Mouse (Mus musculus) intestine, embryonic 15.5 days (tissue): ENCODE data around the gene Adnp. TPM values are rescaled to one million over a fixed set of nuclear protein-coding genes. Genes with fewer than 3 reads are reported as not detected.
"Not testable (repeated sequence)": the region's sequence is repeated elsewhere in the genome, so short reads cannot be mapped to it uniquely, and the experiment has no call there.

Source experiments
- ATAC-seq: fragments of 200-750 bp; cut with Nextera tagmentation; 2 replicates; pipeline ENCODE4 v1.8.0; 2017; ENCODE audit warnings: moderate TSS enrichment, moderate library complexity
- H3K27ac ChIP-seq: fragments of 300-500 bp; sonication (generic); 2 replicates; pipeline ENCODE4 v1.5.1; 2015; ENCODE audit warnings: mild to moderate bottlenecking, inconsistent platforms
- H3K27me3 ChIP-seq: fragments of 300-500 bp; sonication (generic); replicated peaks from 2 replicates; pipeline ENCODE4 v1.6.1; 2015; ENCODE audit warnings: inconsistent platforms
- H3K36me3 ChIP-seq: fragments of 300-500 bp; sonication (generic); 2 replicates; pipeline ENCODE4 v1.6.1; 2015; ENCODE audit warnings: inconsistent platforms
- H3K4me1 ChIP-seq: fragments of 300-500 bp; sonication (generic); replicated peaks from 2 replicates; pipeline ENCODE4 v1.6.1; 2015; ENCODE audit warnings: inconsistent platforms
- H3K4me2 ChIP-seq: fragments of 300-500 bp; sonication (generic); replicated peaks from 2 replicates; pipeline ENCODE4 v1.6.1; 2015; ENCODE audit warnings: mild to moderate bottlenecking, inconsistent platforms
- H3K4me3 ChIP-seq: fragments of 300-500 bp; sonication (generic); replicated peaks from 2 replicates; pipeline ENCODE4 v1.5.1; 2015; ENCODE audit warnings: inconsistent platforms
- H3K9ac ChIP-seq: fragments of 300-500 bp; sonication (generic); 2 replicates; pipeline ENCODE4 v1.6.1; 2015; ENCODE audit warnings: inconsistent platforms
- H3K9me3 ChIP-seq: fragments of 300-500 bp; sonication (generic); 2 replicates; pipeline ENCODE4 v1.6.1; 2016; ENCODE audit warnings: inconsistent platforms
- WGBS: fragments of 180-500 bp; shearing (Covaris S2); methylation state at CpG from one replicate; pipeline ENCODE4 v1.1.7; 2015; 5-methylcytosine and 5-hydroxymethylcytosine counted together
- polyA plus RNA-seq: library from polyadenylated mRNA; unstranded; fragments of >200 nt; fragmentation: Nextera tagmentation; extraction: Ambion mirVana; gene quantifications from 2 replicates; pipeline ENCODE4 v1.2.1, GENCODE M21; 2015

The Adnp gene
- polyA plus RNA-seq, 1 experiment from 2014 or later, result 6.1 TPM

GRCm38 (mm10) chr2:168166750-168167460, 40.0 kb downstream of the Adnp start:
- no peak overlapping the region for H3K9ac ChIP-seq
- H3K27me3 ChIP-seq, result no peaks in the 10 kb centered on the region
- H3K4me2 ChIP-seq, result peak overlapping the region; percentile 9; the same call in 1 of the 2 replicates
- WGBS, result 34% methylated on average over 21 of the region's 21 CpGs
- no peaks in the 10 kb centered on the region for H3K9me3 ChIP-seq
- no peak; the same call in 1 of the 2 replicates for ATAC-seq
- H3K4me3 ChIP-seq, result no peak overlapping the region
- peaks cover 32% of the 10 kb centered on the region for H3K4me1 ChIP-seq
- H3K36me3 ChIP-seq, result no peaks in the 10 kb centered on the region
- 0 out of 2 replicates have a peak overlapping the region, but pooled peaks have one; percentile 19 for H3K27ac ChIP-seq

GRCm38 (mm10) chr2:168161978-168162377, 44.9 kb downstream of the Adnp start:
- Histone ChIP-seq H3K9me3 (no peaks in the 10 kb centered on the region), H3K9ac (peak overlapping the region; percentile 20; the same call in 1 of the 2 replicates), H3K4me1 (peaks cover 25% of the 10 kb centered on the region), H3K27me3 (no peaks in the 10 kb centered on the region), H3K36me3 (no peaks in the 10 kb centered on the region), H3K4me2 (peak overlapping the region; percentile 64), H3K4me3 (peak overlapping the region; percentile 26), H3K27ac (no peak overlapping the region)
- 12% methylated on average over 14 of the region's 14 CpGs for WGBS
- ATAC-seq, result no peak

- ATAC-seq, result peak; percentile 34; the same call in 1 of the 2 replicates
These were observed 45.4 kb downstream of the Adnp start for GRCm38 (mm10) chr2:168161514-168161971.

GRCm38 (mm10) chr2:168160370-168160930, 46.5 kb downstream of the Adnp start:
- H3K4me2 ChIP-seq, result no peak overlapping the region
- H3K9me3 ChIP-seq, result no peaks in the 10 kb centered on the region
- no peak for ATAC-seq
- no peaks in the 10 kb centered on the region for H3K36me3 ChIP-seq
- no peak overlapping the region for H3K9ac ChIP-seq
- H3K4me1 ChIP-seq, result peaks cover 25% of the 10 kb centered on the region
- no peak overlapping the region for H3K4me3 ChIP-seq
- H3K27me3 ChIP-seq, result no peaks in the 10 kb centered on the region
- 78% methylated on average over 9 of the region's 9 CpGs for WGBS
- no peak overlapping the region for H3K27ac ChIP-seq

More at GRCm38 (mm10) chr2:168161514-168161971, 45.4 kb downstream of the Adnp start:
- Histone ChIP-seq H3K4me1 (peaks cover 25% of the 10 kb centered on the region), H3K27ac (no peak overlapping the region), H3K4me2 (peak overlapping the region; percentile 64), H3K4me3 (peak overlapping the region; percentile 26), H3K9ac (peak overlapping the region; percentile 20; the same call in 1 of the 2 replicates), H3K27me3 (no peaks in the 10 kb centered on the region), H3K36me3 (no peaks in the 10 kb centered on the region), H3K9me3 (no peaks in the 10 kb centered on the region)
- WGBS, result 6% methylated on average over 11 of the region's 11 CpGs

GRCm38 (mm10) chr2:168158911-168159711, 47.8 kb downstream of the Adnp start:
- Histone ChIP-seq H3K27me3 (no peaks in the 10 kb centered on the region), H3K9ac (peak overlapping the region; percentile 36), H3K4me1 (peaks cover 35% of the 10 kb centered on the region), H3K36me3 (no peaks in the 10 kb centered on the region), H3K4me3 (peak overlapping the region; percentile 29), H3K4me2 (peak overlapping the region; percentile 70), H3K27ac (peak overlapping the region; percentile 38; the same call in 1 of the 2 replicates), H3K9me3 (no peaks in the 10 kb centered on the region)
- WGBS, result 5% methylated on average over 25 of the region's 25 CpGs
- ATAC-seq, result peak; percentile 37

GRCm38 (mm10) chr2:168157974-168158373, 48.9 kb downstream of the Adnp start:
- not testable (repeated sequence) for H3K36me3 ChIP-seq, H3K9ac ChIP-seq, H3K4me2 ChIP-seq, H3K27ac ChIP-seq, H3K4me3 ChIP-seq, ATAC-seq, H3K9me3 ChIP-seq, H3K27me3 ChIP-seq
- 53% methylated on average over 9 of the region's 11 CpGs for WGBS
- peaks cover 40% of the 10 kb centered on the region for H3K4me1 ChIP-seq

GRCm38 (mm10) chr2:168156361-168156760, 50.6 kb downstream of the Adnp start:
- 66% methylated on average over 14 of the region's 14 CpGs for WGBS
- no peaks in the 10 kb centered on the region for H3K27me3 ChIP-seq
- H3K9me3 ChIP-seq, result no peaks in the 10 kb centered on the region
- no peak for ATAC-seq
- H3K27ac ChIP-seq, result no peak overlapping the region
- no peak overlapping the region for H3K4me2 ChIP-seq
- no peak overlapping the region for H3K4me3 ChIP-seq
- H3K36me3 ChIP-seq, result no peaks in the 10 kb centered on the region
- peaks cover 33% of the 10 kb centered on the region for H3K4me1 ChIP-seq
- H3K9ac ChIP-seq, result no peak overlapping the region

GRCm38 (mm10) chr2:168155666-168156065, 51.2 kb downstream of the Adnp start:
- Histone ChIP-seq H3K27me3 (no peaks in the 10 kb centered on the region), H3K27ac (no peak overlapping the region), H3K4me1 (peaks cover 31% of the 10 kb centered on the region), H3K9me3 (no peaks in the 10 kb centered on the region), H3K4me2 (no peak overlapping the region), H3K36me3 (no peaks in the 10 kb centered on the region), H3K4me3 (no peak overlapping the region), H3K9ac (no peak overlapping the region)
- WGBS, result 90% methylated on average over 7 of the region's 7 CpGs
- no peak for ATAC-seq

GRCm38 (mm10) chr2:168154090-168154881, 52.6 kb downstream of the Adnp start:
- ATAC-seq, result peak; percentile 97
- H3K36me3 ChIP-seq, result no peaks in the 10 kb centered on the region
- peak overlapping the region; percentile 48 for H3K4me2 ChIP-seq
- no peaks in the 10 kb centered on the region for H3K27me3 ChIP-seq
- WGBS, result 20% methylated on average over 14 of the region's 14 CpGs
- no peak overlapping the region for H3K4me3 ChIP-seq
- peaks cover 20% of the 10 kb centered on the region for H3K4me1 ChIP-seq
- 0 out of 2 replicates have a peak overlapping the region, but pooled peaks have one; percentile 4 for H3K9ac ChIP-seq
- no peaks in the 10 kb centered on the region for H3K9me3 ChIP-seq
- H3K27ac ChIP-seq, result peak overlapping the region; percentile 74

- 91% methylated on average over 8 of the region's 8 CpGs for WGBS
- Histone ChIP-seq H3K4me2 (no peak overlapping the region), H3K27me3 (no peaks in the 10 kb centered on the region), H3K9me3 (no peaks in the 10 kb centered on the region), H3K4me1 (peaks cover 23% of the 10 kb centered on the region), H3K36me3 (no peaks in the 10 kb centered on the region), H3K27ac (no peak overlapping the region), H3K9ac (no peak overlapping the region), H3K4me3 (no peak overlapping the region)
- no peak for ATAC-seq
These were observed 57.7 kb downstream of the Adnp start for GRCm38 (mm10) chr2:168149241-168149640.

GRCm38 (mm10) chr2:168147722-168148432, 59.0 kb downstream of the Adnp start:
- H3K36me3 ChIP-seq, result no peaks in the 10 kb centered on the region
- peak; percentile 71 for ATAC-seq
- no peak overlapping the region for H3K4me3 ChIP-seq
- H3K4me1 ChIP-seq, result peaks cover 16% of the 10 kb centered on the region
- H3K27ac ChIP-seq, result peak overlapping the region; percentile 45
- no peaks in the 10 kb centered on the region for H3K27me3 ChIP-seq
- H3K9me3 ChIP-seq, result no peaks in the 10 kb centered on the region
- H3K9ac ChIP-seq, result 0 out of 2 replicates have a peak overlapping the region, but pooled peaks have one; percentile 20
- 0 out of 2 replicates have a peak overlapping the region, but pooled peaks have one; percentile 4 for H3K4me2 ChIP-seq
- 55% methylated on average over 22 of the region's 22 CpGs for WGBS
